Mouse (Mus musculus) thymus, adult 2 months (tissue): ENCODE results near the gene Pde6d. TPM values are rescaled to one million over a fixed set of nuclear protein-coding genes. Genes with fewer than 3 reads are reported as not detected.
A peak's percentile ranks its signal among the peaks of the same experiment; 100 is the strongest.

Experiments
- DNase-seq: peaks from one replicate; pipeline ENCODE4 v3.0.0; 2021
- H3K27ac ChIP-seq: fragments of 200-500 bp; 2 replicates; pipeline ENCODE4 v1.5.1; 2012; ENCODE audit warnings: low read length, control low read depth; ENCODE audit not compliant: control insufficient read depth, insufficient read depth
- H3K27me3 ChIP-seq: fragments of 200-500 bp; 2 replicates; pipeline ENCODE4 v1.6.1; 2012; ENCODE audit warnings: mild to moderate bottlenecking, low read length, moderate library complexity, mixed read lengths; ENCODE audit not compliant: control insufficient read depth, insufficient read depth
- H3K36me3 ChIP-seq: fragments of 200-500 bp; 2 replicates; pipeline ENCODE4 v1.6.1; 2012; ENCODE audit warnings: mild to moderate bottlenecking, low read length, moderate library complexity; ENCODE audit not compliant: control insufficient read depth, insufficient read depth
- H3K4me1 ChIP-seq: fragments of 200-500 bp; replicated peaks from 2 replicates; pipeline ENCODE4 v1.6.1; 2012; ENCODE audit warnings: low read length; ENCODE audit not compliant: control insufficient read depth, insufficient read depth
- H3K4me3 ChIP-seq: fragments of 200-500 bp; 2 replicates; pipeline ENCODE4 v1.5.1; 2012; ENCODE audit warnings: mild to moderate bottlenecking, low read length, control low read depth, moderate library complexity; ENCODE audit not compliant: control insufficient read depth, insufficient read depth
- CTCF ChIP-seq: fragments of 200-500 bp; IDR thresholded peaks from 2 replicates; pipeline ENCODE4 v1.5.1; 2012; ENCODE audit warnings: mild to moderate bottlenecking, control low read depth, low read length, moderate library complexity, borderline replicate concordance; ENCODE audit not compliant: control insufficient read depth, poor library complexity, insufficient read depth; ENCODE audit errors: extremely low read depth
- POLR2A ChIP-seq: fragments of 200-500 bp; IDR thresholded peaks from 2 replicates; pipeline ENCODE4 v1.6.1; 2012; ENCODE audit warnings: mild to moderate bottlenecking, low read length, control low read depth, moderate library complexity; ENCODE audit not compliant: control insufficient read depth, poor library complexity, insufficient read depth; ENCODE audit errors: extremely low read depth
- WGBS: fragments of 180-500 bp; shearing (Covaris S2); methylation state at CpG from one replicate; pipeline ENCODE4 v1.1.7; 2018; 5-methylcytosine and 5-hydroxymethylcytosine counted together
- polyA plus RNA-seq: library from polyadenylated mRNA; depleted of rRNA; stranded (reverse); fragments of >200 nt; gene quantifications from 2 replicates; pipeline ENCODE4 v1.2.3, GENCODE M21; 2012

The Pde6d gene
- polyA plus RNA-seq, 1 experiment: 23.4 TPM

- no peaks in the 10 kb centered on the region for H3K4me1 ChIP-seq
- DNase-seq: no peak
- WGBS: 97% methylated on average over 6 of the region's 6 CpGs
- no peak overlapping the region for H3K27ac ChIP-seq
- H3K36me3 ChIP-seq: peaks cover 40% of the 10 kb centered on the region
- TF ChIP-seq CTCF (no peak), POLR2A (no peak)
- no peak overlapping the region for H3K4me3 ChIP-seq
- H3K27me3 ChIP-seq: no peaks in the 10 kb centered on the region
Measured at GRCm38 (mm10) chr1:86595315-86595714, 12.9 kb upstream of the Pde6d start.

- Histone ChIP-seq H3K4me3 (no peak overlapping the region), H3K27me3 (no peaks in the 10 kb centered on the region), H3K36me3 (peaks cover 34% of the 10 kb centered on the region), H3K27ac (no peak overlapping the region), H3K4me1 (no peaks in the 10 kb centered on the region)
- no peak for TF ChIP-seq POLR2A
- TF ChIP-seq CTCF: no peak
- 97% methylated on average over 7 of the region's 7 CpGs for WGBS
- no peak for DNase-seq
Measured at GRCm38 (mm10) chr1:86594539-86594938, 12.1 kb upstream of the Pde6d start.

- TF ChIP-seq POLR2A (no peak), CTCF (no peak)
- peak; percentile 76 for DNase-seq
- Histone ChIP-seq H3K27me3 (no peaks in the 10 kb centered on the region), H3K27ac (no peak overlapping the region), H3K4me1 (peaks cover 3% of the 10 kb centered on the region), H3K36me3 (peaks cover 4% of the 10 kb centered on the region; the same call in 1 of the 2 replicates), H3K4me3 (peak overlapping the region; percentile 57)
- WGBS: 2% methylated on average over 26 of the region's 26 CpGs
Measured at GRCm38 (mm10) chr1:86586992-86587391, 4.6 kb upstream of the Pde6d start.

GRCm38 (mm10) chr1:86583709-86584108, 1.3 kb upstream of the Pde6d start:
- TF ChIP-seq CTCF: no peak
- no peak for TF ChIP-seq POLR2A
- Histone ChIP-seq H3K36me3 (no peaks in the 10 kb centered on the region), H3K27ac (no peak overlapping the region), H3K27me3 (no peaks in the 10 kb centered on the region), H3K4me1 (peaks cover 6% of the 10 kb centered on the region), H3K4me3 (no peak overlapping the region)
- 92% methylated on average over 2 of the region's 2 CpGs for WGBS
- no peak for DNase-seq

- DNase-seq: peak; percentile 22
- no peak overlapping the region for H3K27ac ChIP-seq
- 2% methylated on average over 37 of the region's 38 CpGs for WGBS
- H3K4me1 ChIP-seq: peaks cover 6% of the 10 kb centered on the region
- no peak for TF ChIP-seq CTCF
- no peak for TF ChIP-seq POLR2A
- peak overlapping the region; percentile 73 for H3K4me3 ChIP-seq
- H3K36me3 ChIP-seq: no peaks in the 10 kb centered on the region
- no peaks in the 10 kb centered on the region for H3K27me3 ChIP-seq
Measured at GRCm38 (mm10) chr1:86581692-86582450, 558 bp downstream of the Pde6d start.

- H3K36me3 ChIP-seq: no peaks in the 10 kb centered on the region
- H3K4me1 ChIP-seq: 0 out of 2 replicates have a peak, but pooled peaks cover 3% of the 10 kb centered on the region
- 29% methylated on average over 6 of the region's 6 CpGs for WGBS
- no peaks in the 10 kb centered on the region for H3K27me3 ChIP-seq
- TF ChIP-seq CTCF (no peak), POLR2A (no peak)
- DNase-seq: no peak
- no peak overlapping the region for H3K27ac ChIP-seq
- H3K4me3 ChIP-seq: no peak overlapping the region
Measured at GRCm38 (mm10) chr1:86580426-86580825, 2.0 kb downstream of the Pde6d start.

- H3K4me1 ChIP-seq: no peaks in the 10 kb centered on the region
- no peak overlapping the region for H3K27ac ChIP-seq
- no peak overlapping the region for H3K4me3 ChIP-seq
- 96% methylated on average over 4 of the region's 4 CpGs for WGBS
- DNase-seq: no peak
- TF ChIP-seq CTCF (no peak), POLR2A (no peak)
- H3K36me3 ChIP-seq: no peaks in the 10 kb centered on the region
- H3K27me3 ChIP-seq: no peaks in the 10 kb centered on the region
Measured at GRCm38 (mm10) chr1:86571941-86572340, 10.5 kb downstream of the Pde6d start.
